Mouse (Mus musculus): ENCODE measurements around the gene Tmem178b. TPM values are rescaled to one million over a fixed set of nuclear protein-coding genes. Genes with fewer than 3 reads are reported as not detected.

The Tmem178b gene
- polyA plus RNA-seq, 1 experiment from 2014 or later = 7.1 TPM

DNA sequence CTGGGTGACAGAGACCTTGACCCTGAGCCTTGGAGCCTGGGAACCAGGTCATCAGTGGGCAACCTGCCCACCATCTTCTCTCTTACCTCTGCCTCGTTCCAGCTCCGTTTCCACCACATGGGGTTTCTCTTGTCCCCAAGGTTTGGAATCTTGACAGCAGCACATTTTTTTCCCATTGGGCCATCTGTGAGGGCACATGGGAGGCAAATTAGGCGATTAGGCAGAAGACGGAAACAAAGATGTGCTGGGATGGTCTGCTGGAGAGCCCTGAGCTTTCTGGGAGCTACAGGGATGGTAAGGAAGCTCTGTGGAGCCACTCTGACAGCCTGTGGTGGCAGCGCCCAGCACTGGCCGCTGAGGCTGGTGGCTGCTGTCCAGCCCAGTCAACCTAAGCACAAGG is 300.5 kb downstream of the Tmem178b start:
- H3K27ac ChIP-seq (ENCODE audit: low read depth, low read length) = no peak overlapping the region
- no peaks in the 10 kb centered on the region for H3K9me3 ChIP-seq (ENCODE audit: control insufficient read depth, low read length)
- ATAC-seq (ENCODE audit: low FRiP score) (no peak), DNase-seq (ENCODE audit: low spot score, missing footprints) (no peak)
- no peaks in the 10 kb centered on the region for H3K4me1 ChIP-seq (ENCODE audit: control insufficient read depth, insufficient read depth, low read length)
- H3K27me3 ChIP-seq (ENCODE audit: control insufficient read depth, insufficient read depth, low read length) = no peaks in the 10 kb centered on the region
- H3K4me2 ChIP-seq = no peak overlapping the region
- 77% methylated on average over 6 of the region's 6 CpGs for WGBS
- H3K36me3 ChIP-seq (ENCODE audit: control insufficient read depth, insufficient read depth, low read length) = no peaks in the 10 kb centered on the region
- no peak overlapping the region for H3K4me3 ChIP-seq (ENCODE audit: low read depth, low read length)
- no peak overlapping the region for H3K9ac ChIP-seq (ENCODE audit: low read length)

GRCm38 (mm10) chr6:40177870-40178269 is 304.8 kb downstream of the Tmem178b start:
- WGBS = 69% methylated on average over 4 of the region's 4 CpGs
- H3K27me3 ChIP-seq (ENCODE audit: control insufficient read depth, insufficient read depth, low read length) = no peaks in the 10 kb centered on the region
- ATAC-seq (ENCODE audit: low FRiP score) = no peak
- no peak overlapping the region for H3K4me2 ChIP-seq
- no peaks in the 10 kb centered on the region for H3K9me3 ChIP-seq (ENCODE audit: control insufficient read depth, low read length)
- no peak overlapping the region for H3K9ac ChIP-seq (ENCODE audit: low read length)
- no peak for DNase-seq (ENCODE audit: low spot score, missing footprints)
- H3K27ac ChIP-seq (ENCODE audit: low read depth, low read length) = no peak overlapping the region
- H3K36me3 ChIP-seq (ENCODE audit: control insufficient read depth, insufficient read depth, low read length) = no peaks in the 10 kb centered on the region
- no peaks in the 10 kb centered on the region for H3K4me1 ChIP-seq (ENCODE audit: control insufficient read depth, insufficient read depth, low read length)
- no peak overlapping the region for H3K4me3 ChIP-seq (ENCODE audit: low read depth, low read length)

- H3K27me3 ChIP-seq (ENCODE audit: control insufficient read depth, insufficient read depth, low read length) = no peaks in the 10 kb centered on the region
- H3K4me2 ChIP-seq = no peak overlapping the region
- WGBS = 80% methylated on average over 4 of the region's 4 CpGs
- no peak for ATAC-seq (ENCODE audit: low FRiP score)
- H3K9ac ChIP-seq (ENCODE audit: low read length) = no peak overlapping the region
- no peak overlapping the region for H3K27ac ChIP-seq (ENCODE audit: low read depth, low read length)
- H3K4me3 ChIP-seq (ENCODE audit: low read depth, low read length) = no peak overlapping the region
- no peaks in the 10 kb centered on the region for H3K9me3 ChIP-seq (ENCODE audit: control insufficient read depth, low read length)
- no peak for DNase-seq (ENCODE audit: low spot score, missing footprints)
- H3K4me1 ChIP-seq (ENCODE audit: control insufficient read depth, insufficient read depth, low read length) = no peaks in the 10 kb centered on the region
- H3K36me3 ChIP-seq (ENCODE audit: control insufficient read depth, insufficient read depth, low read length) = no peaks in the 10 kb centered on the region
Measured at GRCm38 (mm10) chr6:40180551-40180950, 307.5 kb downstream of the Tmem178b start.

DNA sequence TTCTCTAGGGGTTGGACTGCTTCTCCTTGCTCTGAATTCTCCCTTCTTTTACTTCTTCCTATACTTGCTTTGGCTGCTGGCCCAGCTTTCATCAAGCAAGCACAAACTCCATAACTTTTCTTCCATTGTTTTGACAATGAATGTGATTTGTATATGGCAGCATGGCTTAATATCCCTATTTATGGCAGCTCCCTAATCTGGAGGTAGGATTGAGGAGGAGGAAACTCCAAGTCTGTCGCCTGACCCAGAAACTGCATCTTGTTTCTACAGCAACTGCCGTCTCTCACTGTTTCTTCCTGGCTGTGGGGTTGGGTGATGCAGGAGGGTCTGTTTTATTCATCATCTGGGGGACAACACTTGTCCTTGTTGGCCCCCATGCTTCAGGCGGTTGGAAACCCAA is 327.6 kb downstream of the Tmem178b start:
- Histone ChIP-seq H3K27ac (ENCODE audit: low read depth, low read length) (no peak overlapping the region), H3K36me3 (ENCODE audit: control insufficient read depth, insufficient read depth, low read length) (no peaks in the 10 kb centered on the region), H3K4me1 (ENCODE audit: control insufficient read depth, insufficient read depth, low read length) (no peaks in the 10 kb centered on the region), H3K4me2 (no peak overlapping the region), H3K27me3 (ENCODE audit: control insufficient read depth, insufficient read depth, low read length) (no peaks in the 10 kb centered on the region), H3K4me3 (ENCODE audit: low read depth, low read length) (no peak overlapping the region), H3K9me3 (ENCODE audit: control insufficient read depth, low read length) (no peaks in the 10 kb centered on the region), H3K9ac (ENCODE audit: low read length) (no peak overlapping the region)
- 74% methylated on average over 3 of the region's 3 CpGs for WGBS
- DNase-seq (ENCODE audit: low spot score, missing footprints) = no peak
- ATAC-seq (ENCODE audit: low FRiP score) = no peak

GRCm38 (mm10) chr6:40202602-40203001 is 329.5 kb downstream of the Tmem178b start:
- H3K27me3 ChIP-seq (ENCODE audit: control insufficient read depth, insufficient read depth, low read length) = no peaks in the 10 kb centered on the region
- 61% methylated on average over 2 of the region's 2 CpGs for WGBS
- no peaks in the 10 kb centered on the region for H3K9me3 ChIP-seq (ENCODE audit: control insufficient read depth, low read length)
- ATAC-seq (ENCODE audit: low FRiP score) = no peak
- H3K27ac ChIP-seq (ENCODE audit: low read depth, low read length) = no peak overlapping the region
- H3K4me2 ChIP-seq = no peak overlapping the region
- H3K4me1 ChIP-seq (ENCODE audit: control insufficient read depth, insufficient read depth, low read length) = no peaks in the 10 kb centered on the region
- DNase-seq (ENCODE audit: low spot score, missing footprints) = no peak
- no peak overlapping the region for H3K9ac ChIP-seq (ENCODE audit: low read length)
- H3K36me3 ChIP-seq (ENCODE audit: control insufficient read depth, insufficient read depth, low read length) = no peaks in the 10 kb centered on the region
- no peak overlapping the region for H3K4me3 ChIP-seq (ENCODE audit: low read depth, low read length)

GRCm38 (mm10) chr6:40205380-40205779 is 332.3 kb downstream of the Tmem178b start:
- no peak overlapping the region for H3K27ac ChIP-seq (ENCODE audit: low read depth, low read length)
- H3K4me1 ChIP-seq (ENCODE audit: control insufficient read depth, insufficient read depth, low read length) = no peaks in the 10 kb centered on the region
- no peak overlapping the region for H3K4me3 ChIP-seq (ENCODE audit: low read depth, low read length)
- no peaks in the 10 kb centered on the region for H3K9me3 ChIP-seq (ENCODE audit: control insufficient read depth, low read length)
- no peaks in the 10 kb centered on the region for H3K27me3 ChIP-seq (ENCODE audit: control insufficient read depth, insufficient read depth, low read length)
- no peak overlapping the region for H3K4me2 ChIP-seq
- no peaks in the 10 kb centered on the region for H3K36me3 ChIP-seq (ENCODE audit: control insufficient read depth, insufficient read depth, low read length)
- DNase-seq (ENCODE audit: low spot score, missing footprints) (no peak), ATAC-seq (ENCODE audit: low FRiP score) (no peak)
- H3K9ac ChIP-seq (ENCODE audit: low read length) = no peak overlapping the region
- 78% methylated on average over 2 of the region's 2 CpGs for WGBS

- no peak for ATAC-seq (ENCODE audit: low FRiP score)
- 89% methylated on average over 3 of the region's 3 CpGs for WGBS
Measured at GRCm38 (mm10) chr6:40208014-40208413, 334.9 kb downstream of the Tmem178b start.

GRCm38 (mm10) chr6:40209172-40209571 is 336.1 kb downstream of the Tmem178b start:
- no peak overlapping the region for H3K4me3 ChIP-seq (ENCODE audit: low read depth, low read length)
- 42% methylated on average over 2 of the region's 2 CpGs for WGBS
- no peak overlapping the region for H3K4me2 ChIP-seq
- no peaks in the 10 kb centered on the region for H3K4me1 ChIP-seq (ENCODE audit: control insufficient read depth, insufficient read depth, low read length)
- H3K9me3 ChIP-seq (ENCODE audit: control insufficient read depth, low read length) = no peaks in the 10 kb centered on the region
- ATAC-seq (ENCODE audit: low FRiP score) (no peak), DNase-seq (ENCODE audit: low spot score, missing footprints) (no peak)
- no peaks in the 10 kb centered on the region for H3K27me3 ChIP-seq (ENCODE audit: control insufficient read depth, insufficient read depth, low read length)
- no peak overlapping the region for H3K27ac ChIP-seq (ENCODE audit: low read depth, low read length)
- H3K9ac ChIP-seq (ENCODE audit: low read length) = no peak overlapping the region
- no peaks in the 10 kb centered on the region for H3K36me3 ChIP-seq (ENCODE audit: control insufficient read depth, insufficient read depth, low read length)

More at GRCm38 (mm10) chr6:40208014-40208413, 334.9 kb downstream of the Tmem178b start:
- Histone ChIP-seq H3K36me3 (ENCODE audit: control insufficient read depth, insufficient read depth, low read length) (no peaks in the 10 kb centered on the region), H3K27ac (ENCODE audit: low read depth, low read length) (no peak overlapping the region), H3K9ac (ENCODE audit: low read length) (no peak overlapping the region), H3K4me1 (ENCODE audit: control insufficient read depth, insufficient read depth, low read length) (no peaks in the 10 kb centered on the region), H3K27me3 (ENCODE audit: control insufficient read depth, insufficient read depth, low read length) (no peaks in the 10 kb centered on the region), H3K4me2 (no peak overlapping the region), H3K4me3 (ENCODE audit: low read depth, low read length) (no peak overlapping the region), H3K9me3 (ENCODE audit: control insufficient read depth, low read length) (no peaks in the 10 kb centered on the region)
- no peak for DNase-seq (ENCODE audit: low spot score, missing footprints)

- no peaks in the 10 kb centered on the region for H3K27me3 ChIP-seq (ENCODE audit: control insufficient read depth, insufficient read depth, low read length)
- no peaks in the 10 kb centered on the region for H3K9me3 ChIP-seq (ENCODE audit: control insufficient read depth, low read length)
- DNase-seq (ENCODE audit: low spot score, missing footprints) = no peak
- H3K27ac ChIP-seq (ENCODE audit: low read depth, low read length) = no peak overlapping the region
- ATAC-seq (ENCODE audit: low FRiP score) = no peak
- H3K4me2 ChIP-seq = no peak overlapping the region
- no peak overlapping the region for H3K9ac ChIP-seq (ENCODE audit: low read length)
- no peaks in the 10 kb centered on the region for H3K36me3 ChIP-seq (ENCODE audit: control insufficient read depth, insufficient read depth, low read length)
- no peaks in the 10 kb centered on the region for H3K4me1 ChIP-seq (ENCODE audit: control insufficient read depth, insufficient read depth, low read length)
- no peak overlapping the region for H3K4me3 ChIP-seq (ENCODE audit: low read depth, low read length)
- WGBS = 96% methylated on average over 12 of the region's 12 CpGs
Measured at GRCm38 (mm10) chr6:40217154-40217553, 344.1 kb downstream of the Tmem178b start.

GRCm38 (mm10) chr6:40217651-40218050 is 344.6 kb downstream of the Tmem178b start:
- DNase-seq (ENCODE audit: low spot score, missing footprints) = peak; percentile 8
- no peak for ATAC-seq (ENCODE audit: low FRiP score)
- WGBS = 91% methylated on average over 3 of the region's 3 CpGs
- Histone ChIP-seq H3K27me3 (ENCODE audit: control insufficient read depth, insufficient read depth, low read length) (no peaks in the 10 kb centered on the region), H3K36me3 (ENCODE audit: control insufficient read depth, insufficient read depth, low read length) (no peaks in the 10 kb centered on the region), H3K9ac (ENCODE audit: low read length) (no peak overlapping the region), H3K4me3 (ENCODE audit: low read depth, low read length) (no peak overlapping the region), H3K4me2 (no peak overlapping the region), H3K9me3 (ENCODE audit: control insufficient read depth, low read length) (no peaks in the 10 kb centered on the region), H3K4me1 (ENCODE audit: control insufficient read depth, insufficient read depth, low read length) (no peaks in the 10 kb centered on the region), H3K27ac (ENCODE audit: low read depth, low read length) (no peak overlapping the region)
